Mouse (Mus musculus) bone marrow macrophage, adult 2 months (primary cell): ENCODE data around the gene Pgls.

Experiments used
- CTCF ChIP-seq: IDR thresholded peaks from 2 replicates; pipeline ENCODE4 v1.5.1; 2012; ENCODE audit warnings: low read depth, mild to moderate bottlenecking, low read length, moderate library complexity
- POLR2A ChIP-seq: IDR thresholded peaks from 2 replicates; pipeline ENCODE4 v1.6.1; 2012; ENCODE audit warnings: mild to moderate bottlenecking, low read depth, low read length, borderline replicate concordance

GRCm38 (mm10) chr8:71566501-71566900 is 25.5 kb upstream of the Pgls start, which contains the start of gene Nxnl1:
- TF ChIP-seq POLR2A = no peak
- TF ChIP-seq CTCF = no peak
